Mouse (Mus musculus): ENCODE data around the gene Ncbp2. TPM values are rescaled to one million over a fixed set of nuclear protein-coding genes. Genes with fewer than 3 reads are reported as not detected.
"Not testable (repeated sequence)": the region's sequence is repeated elsewhere in the genome, so short reads cannot be mapped to it uniquely, and the experiment has no call there.

Gene Ncbp2
- polyA plus RNA-seq, 1 experiment, result 11.3 TPM

- peak; percentile 81 for DNase-seq
- Histone ChIP-seq H3K27me3 (ENCODE audit: control insufficient read depth, insufficient read depth, low read length) (no peaks in the 10 kb centered on the region), H3K36me3 (ENCODE audit: control insufficient read depth, insufficient read depth, low read length) (no peaks in the 10 kb centered on the region), H3K4me3 (ENCODE audit: control insufficient read depth, insufficient read depth, low read length) (no peak overlapping the region), H3K4me1 (replicated peaks; ENCODE audit: control insufficient read depth, insufficient read depth, low read length) (peaks cover 13% of the 10 kb centered on the region), H3K27ac (ENCODE audit: control insufficient read depth, insufficient read depth, low read length) (no peak overlapping the region)
- WGBS, result 5% methylated on average over 10 of the region's 10 CpGs
- TF ChIP-seq POLR2A (IDR thresholded peaks at IDR 0.05; ENCODE audit: control insufficient read depth, extremely low read depth, insufficient read depth, low read length, poor library complexity) (no peak), CTCF (IDR thresholded peaks at IDR 0.05; ENCODE audit: borderline replicate concordance, control insufficient read depth, extremely low read depth, insufficient read depth, low read length, poor library complexity) (peak; percentile 77)
Observed at GRCm38 (mm10) chr16:31943980-31944379, 4.3 kb upstream of the Ncbp2 start.

GRCm38 (mm10) chr16:31944698-31945255 lies 3.5 kb upstream of the Ncbp2 start:
- H3K27me3 ChIP-seq (ENCODE audit: control insufficient read depth, insufficient read depth, low read length), result no peaks in the 10 kb centered on the region
- H3K27ac ChIP-seq (ENCODE audit: control insufficient read depth, insufficient read depth, low read length), result no peak overlapping the region
- no peaks in the 10 kb centered on the region for H3K36me3 ChIP-seq (ENCODE audit: control insufficient read depth, insufficient read depth, low read length)
- no peak for TF ChIP-seq POLR2A (IDR thresholded peaks at IDR 0.05; ENCODE audit: control insufficient read depth, extremely low read depth, insufficient read depth, low read length, poor library complexity)
- TF ChIP-seq CTCF (IDR thresholded peaks at IDR 0.05; ENCODE audit: borderline replicate concordance, control insufficient read depth, extremely low read depth, insufficient read depth, low read length, poor library complexity), result no peak
- WGBS, result 94% methylated on average over 12 of the region's 12 CpGs
- peaks cover 15% of the 10 kb centered on the region for H3K4me1 ChIP-seq (replicated peaks; ENCODE audit: control insufficient read depth, insufficient read depth, low read length)
- DNase-seq, result no peak
- no peak overlapping the region for H3K4me3 ChIP-seq (ENCODE audit: control insufficient read depth, insufficient read depth, low read length)

- H3K4me3 ChIP-seq (ENCODE audit: control insufficient read depth, insufficient read depth, low read length), result no peak overlapping the region
- 91% methylated on average over 6 of the region's 6 CpGs for WGBS
- no peak overlapping the region for H3K27ac ChIP-seq (ENCODE audit: control insufficient read depth, insufficient read depth, low read length)
- no peak for TF ChIP-seq POLR2A (IDR thresholded peaks at IDR 0.05; ENCODE audit: control insufficient read depth, extremely low read depth, insufficient read depth, low read length, poor library complexity)
- TF ChIP-seq CTCF (IDR thresholded peaks at IDR 0.05; ENCODE audit: borderline replicate concordance, control insufficient read depth, extremely low read depth, insufficient read depth, low read length, poor library complexity), result no peak
- peaks cover 15% of the 10 kb centered on the region for H3K4me1 ChIP-seq (replicated peaks; ENCODE audit: control insufficient read depth, insufficient read depth, low read length)
- DNase-seq, result no peak
- H3K27me3 ChIP-seq (ENCODE audit: control insufficient read depth, insufficient read depth, low read length), result no peaks in the 10 kb centered on the region
- H3K36me3 ChIP-seq (ENCODE audit: control insufficient read depth, insufficient read depth, low read length), result no peaks in the 10 kb centered on the region
Observed at GRCm38 (mm10) chr16:31945372-31945771, 2.9 kb upstream of the Ncbp2 start.

- not testable (repeated sequence) for H3K36me3 ChIP-seq (ENCODE audit: control insufficient read depth, insufficient read depth, low read length); H3K4me3 ChIP-seq (ENCODE audit: control insufficient read depth, insufficient read depth, low read length); H3K27me3 ChIP-seq (ENCODE audit: control insufficient read depth, insufficient read depth, low read length); DNase-seq; H3K27ac ChIP-seq (ENCODE audit: control insufficient read depth, insufficient read depth, low read length)
- 89% methylated on average over 6 of the region's 6 CpGs for WGBS
- H3K4me1 ChIP-seq (replicated peaks; ENCODE audit: control insufficient read depth, insufficient read depth, low read length), result peaks cover 15% of the 10 kb centered on the region
Observed at GRCm38 (mm10) chr16:31945986-31946385, 2.3 kb upstream of the Ncbp2 start.

- Histone ChIP-seq H3K27ac (ENCODE audit: control insufficient read depth, insufficient read depth, low read length) (no peak overlapping the region), H3K4me1 (replicated peaks; ENCODE audit: control insufficient read depth, insufficient read depth, low read length) (peaks cover 15% of the 10 kb centered on the region), H3K36me3 (ENCODE audit: control insufficient read depth, insufficient read depth, low read length) (no peaks in the 10 kb centered on the region), H3K27me3 (ENCODE audit: control insufficient read depth, insufficient read depth, low read length) (no peaks in the 10 kb centered on the region), H3K4me3 (ENCODE audit: control insufficient read depth, insufficient read depth, low read length) (no peak overlapping the region)
- WGBS, result 13% methylated on average over 8 of the region's 8 CpGs
- TF ChIP-seq CTCF (IDR thresholded peaks at IDR 0.05; ENCODE audit: borderline replicate concordance, control insufficient read depth, extremely low read depth, insufficient read depth, low read length, poor library complexity) (no peak), POLR2A (IDR thresholded peaks at IDR 0.05; ENCODE audit: control insufficient read depth, extremely low read depth, insufficient read depth, low read length, poor library complexity) (no peak)
- DNase-seq, result no peak
Observed at GRCm38 (mm10) chr16:31947333-31947732, 980 bp upstream of the Ncbp2 start.

- H3K4me1 ChIP-seq (replicated peaks; ENCODE audit: control insufficient read depth, insufficient read depth, low read length), result peaks cover 15% of the 10 kb centered on the region
- no peak for DNase-seq
- TF ChIP-seq CTCF (IDR thresholded peaks at IDR 0.05; ENCODE audit: borderline replicate concordance, control insufficient read depth, extremely low read depth, insufficient read depth, low read length, poor library complexity) (no peak), POLR2A (IDR thresholded peaks at IDR 0.05; ENCODE audit: control insufficient read depth, extremely low read depth, insufficient read depth, low read length, poor library complexity) (no peak)
- under 1% methylated on average over 38 of the region's 38 CpGs for WGBS
- peak overlapping the region; percentile 84 for H3K4me3 ChIP-seq (ENCODE audit: control insufficient read depth, insufficient read depth, low read length)
- H3K27ac ChIP-seq (ENCODE audit: control insufficient read depth, insufficient read depth, low read length), result no peak overlapping the region
- no peaks in the 10 kb centered on the region for H3K27me3 ChIP-seq (ENCODE audit: control insufficient read depth, insufficient read depth, low read length)
- no peaks in the 10 kb centered on the region for H3K36me3 ChIP-seq (ENCODE audit: control insufficient read depth, insufficient read depth, low read length)
Observed at GRCm38 (mm10) chr16:31947901-31948316, 404 bp upstream of the Ncbp2 start.

- TF ChIP-seq CTCF (IDR thresholded peaks at IDR 0.05; ENCODE audit: borderline replicate concordance, control insufficient read depth, extremely low read depth, insufficient read depth, low read length, poor library complexity) (no peak), POLR2A (IDR thresholded peaks at IDR 0.05; ENCODE audit: control insufficient read depth, extremely low read depth, insufficient read depth, low read length, poor library complexity) (no peak)
- H3K4me3 ChIP-seq (ENCODE audit: control insufficient read depth, insufficient read depth, low read length), result no peak overlapping the region
- no peaks in the 10 kb centered on the region for H3K4me1 ChIP-seq (replicated peaks; ENCODE audit: control insufficient read depth, insufficient read depth, low read length)
- DNase-seq, result no peak
- no peaks in the 10 kb centered on the region for H3K27me3 ChIP-seq (ENCODE audit: control insufficient read depth, insufficient read depth, low read length)
- 96% methylated on average over 7 of the region's 7 CpGs for WGBS
- no peak overlapping the region for H3K27ac ChIP-seq (ENCODE audit: control insufficient read depth, insufficient read depth, low read length)
- H3K36me3 ChIP-seq (ENCODE audit: control insufficient read depth, insufficient read depth, low read length), result peaks cover 22% of the 10 kb centered on the region
Observed at GRCm38 (mm10) chr16:31963224-31963623, 14.9 kb downstream of the Ncbp2 start.
